Mouse (Mus musculus): ENCODE data around the gene Atp8b5.

Gene Atp8b5

DNA sequence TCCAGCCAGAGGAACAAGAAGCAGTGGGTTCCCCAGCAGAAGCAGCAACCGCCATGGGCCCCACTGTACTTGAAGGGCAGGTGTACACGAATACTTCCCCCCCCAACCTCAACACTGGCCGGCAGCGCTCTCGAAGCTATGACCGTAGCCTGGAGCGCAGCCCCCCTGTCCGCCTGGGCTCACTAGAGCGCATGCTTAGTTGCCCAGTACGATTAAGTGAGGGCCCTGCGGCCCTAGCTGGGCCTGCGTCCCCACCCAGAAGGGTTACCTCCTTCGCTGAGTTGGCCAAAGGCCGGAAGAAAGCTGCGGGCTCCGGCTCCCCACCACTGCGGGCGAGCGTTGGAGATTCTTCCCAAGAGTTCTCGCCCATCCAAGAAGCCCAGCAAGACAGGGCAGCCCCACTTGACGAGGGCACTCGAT lies 149.1 kb downstream of the Atp8b5 start:
- DNase-seq, result no peak

DNA sequence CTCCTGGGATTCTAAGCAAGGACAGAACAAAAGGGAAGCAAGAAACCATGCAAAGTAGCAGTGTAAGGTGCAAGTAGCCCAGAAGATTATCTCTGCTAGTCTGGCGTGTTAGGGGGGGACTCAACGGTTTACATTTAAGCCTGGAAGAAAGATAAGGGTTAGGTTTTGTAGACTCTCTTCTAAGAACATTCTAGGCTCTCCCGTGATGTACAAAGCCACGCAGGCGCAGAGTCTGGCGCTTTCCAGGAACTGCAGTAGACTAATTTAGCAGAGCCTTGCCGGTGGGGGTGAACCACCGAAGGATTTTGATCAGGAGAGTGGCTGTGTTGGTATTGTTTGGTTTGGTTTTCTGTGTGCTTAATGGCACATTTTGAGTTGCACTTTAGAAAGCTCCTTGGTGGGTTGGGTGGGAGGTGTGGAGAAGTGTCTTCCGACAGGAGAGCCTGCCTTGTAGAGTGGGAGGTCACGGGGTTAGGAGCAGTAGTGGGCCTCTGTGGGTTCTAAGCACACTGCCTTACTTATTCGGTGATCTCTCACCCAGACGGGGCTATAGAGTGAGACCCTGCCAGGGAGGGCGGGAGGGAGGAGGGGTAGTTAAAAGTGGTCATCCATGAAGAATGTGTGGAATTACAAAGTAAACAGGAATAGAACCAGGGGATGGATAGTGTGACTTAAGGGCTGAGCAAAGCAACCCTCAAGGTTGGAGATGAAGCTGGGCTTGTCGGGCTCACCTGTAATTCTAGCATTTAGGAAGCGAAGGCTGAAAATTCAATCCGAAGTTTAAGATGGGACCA lies 150.5 kb downstream of the Atp8b5 start:
- DNase-seq, result no peak

GRCm38 (mm10) chr4:43418450-43418849 lies 151.5 kb downstream of the Atp8b5 start:
- DNase-seq, result no peak

DNA sequence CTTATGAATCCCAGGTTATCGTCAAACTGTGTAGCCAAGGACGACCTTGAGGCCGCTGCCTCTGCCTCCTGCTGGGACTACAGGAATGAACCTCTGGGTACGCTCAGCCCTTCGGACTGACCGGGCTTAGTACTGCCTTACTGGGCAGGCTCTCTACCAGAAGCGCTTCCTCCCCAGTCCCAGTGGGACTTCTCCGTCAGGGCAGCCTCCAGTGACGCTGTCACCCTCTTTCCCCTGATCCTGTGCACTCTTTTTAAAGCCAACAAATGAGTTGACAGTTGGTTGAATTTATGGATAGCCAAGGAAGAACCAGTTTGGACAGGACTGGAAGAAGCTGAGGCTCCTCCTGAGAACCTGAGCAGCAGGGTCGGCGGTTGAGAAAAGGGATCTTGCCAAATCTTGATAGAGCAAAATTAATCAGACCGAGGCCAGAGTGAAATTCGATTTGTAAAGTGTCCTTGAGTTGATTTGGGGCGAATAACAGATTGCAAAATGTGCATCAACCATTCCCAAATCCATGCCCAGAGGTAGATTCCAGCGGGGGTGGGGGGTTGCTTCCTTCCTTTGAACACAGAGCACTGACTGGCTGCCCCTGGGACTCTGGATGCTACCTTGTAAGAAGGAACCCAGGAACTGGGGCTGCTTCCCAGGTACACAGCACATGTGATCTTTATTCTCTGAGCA lies 152.2 kb downstream of the Atp8b5 start:
- DNase-seq, result no peak

DNA sequence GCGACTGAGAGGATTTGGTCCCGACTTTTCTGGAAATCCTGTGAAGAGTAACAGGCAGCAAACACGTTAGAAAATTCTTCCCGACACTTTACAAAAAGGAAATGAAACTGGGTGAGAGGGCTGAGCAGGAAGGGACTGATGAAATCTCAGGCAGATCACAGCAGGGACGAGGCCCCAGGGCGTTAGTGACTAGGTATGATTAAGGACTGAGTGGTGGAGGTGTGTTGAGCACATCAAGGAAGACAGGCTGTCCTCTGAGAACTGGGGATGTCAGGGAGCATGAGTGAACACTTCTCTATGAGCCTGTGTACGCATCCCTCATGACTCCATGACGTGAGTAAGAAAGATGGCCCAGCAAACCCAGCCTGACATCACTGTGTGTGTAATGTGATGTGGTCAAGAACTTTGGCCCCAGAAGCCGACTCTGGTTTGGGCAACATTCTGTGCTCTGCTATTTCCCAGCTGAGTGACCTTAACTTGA lies 152.9 kb downstream of the Atp8b5 start:
- DNase-seq, result no peak

GRCm38 (mm10) chr4:43420305-43420704 lies 153.3 kb downstream of the Atp8b5 start:
- DNase-seq, result peak; percentile 59

GRCm38 (mm10) chr4:43421632-43422240 lies 154.8 kb downstream of the Atp8b5 start:
- no peak for DNase-seq

Measured in cerebellum, adult 11 months (tissue).